Mouse (Mus musculus) bone marrow, adult 2 months (tissue): ENCODE results near the gene Lrrc72.

Experiments used
- CTCF ChIP-seq: fragments of 200-500 bp; IDR thresholded peaks from 2 replicates; pipeline ENCODE4 v1.5.1; 2011; ENCODE audit warnings: low read length, control low read depth; ENCODE audit not compliant: control insufficient read depth, insufficient read depth
- POLR2A ChIP-seq: fragments of 200-500 bp; IDR thresholded peaks from 2 replicates; pipeline ENCODE4 v1.6.1; 2011; ENCODE audit warnings: low read depth, mild to moderate bottlenecking, control low read depth, low read length, borderline replicate concordance; ENCODE audit not compliant: control insufficient read depth

DNA sequence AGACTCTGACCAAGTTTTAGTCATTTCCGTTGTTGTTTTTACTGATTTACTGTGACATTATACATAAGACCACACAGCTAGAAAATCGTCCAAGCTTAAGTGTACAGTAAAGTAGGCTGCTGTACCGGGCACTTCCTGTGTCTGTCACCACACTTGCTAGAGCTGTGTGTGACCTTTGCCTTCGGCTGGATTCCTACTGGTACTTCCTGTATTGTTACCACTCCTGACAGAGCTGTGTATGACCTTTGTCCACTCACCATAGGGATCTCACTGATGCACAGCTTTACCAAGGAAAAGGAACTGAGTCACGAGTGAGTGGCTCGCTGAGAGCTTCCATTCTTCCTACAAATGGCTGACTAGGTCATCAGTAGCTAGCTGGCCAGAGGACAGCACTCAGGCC lies 66.1 kb downstream of the Lrrc72 start:
- TF ChIP-seq POLR2A (no peak), CTCF (no peak)
